Mouse (Mus musculus): ENCODE data around the gene Hsd17b7. TPM values are rescaled to one million over a fixed set of nuclear protein-coding genes. Genes with fewer than 3 reads are reported as not detected.
"Not testable (repeated sequence)": the region's sequence is repeated elsewhere in the genome, so short reads cannot be mapped to it uniquely, and the experiment has no call there.

Gene Hsd17b7
- total RNA-seq, 1 experiment, result 14.7 TPM

DNA sequence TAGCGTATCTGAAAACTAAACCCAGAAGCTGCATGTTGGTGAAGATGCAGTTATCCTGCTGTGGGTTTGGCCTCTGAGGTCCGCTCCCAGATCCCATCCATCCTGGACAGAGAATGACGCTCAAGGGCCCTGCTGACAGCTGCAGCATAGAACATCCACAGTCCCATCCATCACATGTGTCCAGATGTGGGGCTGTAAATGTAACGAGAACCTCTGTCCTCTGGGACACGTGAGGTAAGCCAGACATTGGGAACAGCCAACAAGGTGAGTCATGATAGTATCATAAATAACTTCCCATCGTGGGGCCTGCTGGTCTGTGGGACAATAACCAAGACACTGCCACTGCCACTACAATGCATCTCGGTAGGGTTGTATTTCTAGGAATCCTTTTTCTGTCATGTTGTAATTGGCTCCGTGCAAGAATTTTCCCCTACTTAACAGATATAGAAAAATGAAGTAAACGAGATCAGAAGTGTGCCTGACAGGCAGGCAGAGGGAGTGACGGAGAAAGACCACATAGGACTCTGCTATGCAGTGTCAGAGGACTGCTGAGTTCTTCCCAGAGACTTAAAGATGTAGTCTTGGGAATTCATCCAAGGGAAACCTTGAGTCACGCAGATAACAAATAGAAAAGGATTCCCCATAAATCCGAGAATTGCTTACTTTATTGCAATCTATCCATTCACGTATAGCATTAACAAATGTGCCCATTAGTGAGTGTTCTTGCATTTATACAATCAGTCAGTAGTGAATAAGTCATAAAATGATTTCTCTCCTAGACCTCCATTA, 39.6 kb upstream of the Hsd17b7 start:
- Histone ChIP-seq H3K9me3 (ENCODE audit: control insufficient read depth, insufficient read depth, low read depth, low read length) (no peaks in the 10 kb centered on the region), H3K36me3 (ENCODE audit: control insufficient read depth, insufficient read depth, low read length, poor library complexity, severe bottlenecking) (no peaks in the 10 kb centered on the region), H3K9ac (ENCODE audit: insufficient read depth, low read depth, low read length, poor library complexity, severe bottlenecking) (no peak overlapping the region), H3K4me1 (ENCODE audit: control insufficient read depth in 2 of 2, insufficient read depth in 2 of 2, low read length in 2 of 2, poor library complexity in 1 of 2) (no peaks in the 10 kb centered on the region), H3K4me3 (ENCODE audit: insufficient read depth in 1 of 2, low read depth in 1 of 2, low read length in 2 of 2, poor library complexity in 1 of 2, severe bottlenecking in 1 of 2) (no peak overlapping the region), H3K27ac (ENCODE audit: insufficient read depth, low read depth, low read length, poor library complexity, severe bottlenecking) (no peak overlapping the region)
- no peak for TF ChIP-seq ZC3H11A (IDR thresholded peaks at IDR 0.05; ENCODE audit: borderline replicate concordance, low read depth, low read length)
- no peak for TF ChIP-seq HCFC1 (IDR thresholded peaks at IDR 0.05; ENCODE audit: borderline replicate concordance, insufficient read depth, low read length)
- TF ChIP-seq MAFK (IDR thresholded peaks at IDR 0.05; ENCODE audit: insufficient read depth, low read depth, low read length), result no peak
- TF ChIP-seq ZNF384 (IDR thresholded peaks at IDR 0.05; ENCODE audit: low read depth, low read length), result no peak
- TF ChIP-seq CHD2 (IDR thresholded peaks at IDR 0.05; ENCODE audit: low read depth, low read length), result no peak
- no peak for DNase-seq (ENCODE audit: low read depth, low spot score)
- in situ Hi-C loops (cut with MboI; ENCODE audit: low sequenced_read_pairs in 2 of 2, unreplicated experiment in 2 of 2), result no loop called here

- Histone ChIP-seq H3K27ac (ENCODE audit: insufficient read depth, low read depth, low read length, poor library complexity, severe bottlenecking) (no peak overlapping the region), H3K9me3 (ENCODE audit: control insufficient read depth, insufficient read depth, low read depth, low read length) (no peaks in the 10 kb centered on the region), H3K9ac (ENCODE audit: insufficient read depth, low read depth, low read length, poor library complexity, severe bottlenecking) (no peak overlapping the region), H3K4me3 (ENCODE audit: insufficient read depth in 1 of 2, low read depth in 1 of 2, low read length in 2 of 2, poor library complexity in 1 of 2, severe bottlenecking in 1 of 2) (no peak overlapping the region), H3K36me3 (ENCODE audit: control insufficient read depth, insufficient read depth, low read length, poor library complexity, severe bottlenecking) (no peaks in the 10 kb centered on the region), H3K4me1 (ENCODE audit: control insufficient read depth in 2 of 2, insufficient read depth in 2 of 2, low read length in 2 of 2, poor library complexity in 1 of 2) (no peaks in the 10 kb centered on the region)
- DNase-seq (ENCODE audit: low read depth, low spot score), result no peak
- TF ChIP-seq ZC3H11A (IDR thresholded peaks at IDR 0.05; ENCODE audit: borderline replicate concordance, low read depth, low read length) (no peak), MAFK (IDR thresholded peaks at IDR 0.05; ENCODE audit: insufficient read depth, low read depth, low read length) (no peak), HCFC1 (IDR thresholded peaks at IDR 0.05; ENCODE audit: borderline replicate concordance, insufficient read depth, low read length) (no peak)
- in situ Hi-C loops (cut with MboI; ENCODE audit: low sequenced_read_pairs in 2 of 2, unreplicated experiment in 2 of 2), result no loop called here
Observed at GRCm38 (mm10) chr1:170006516-170006915, 37.5 kb upstream of the Hsd17b7 start.

GRCm38 (mm10) chr1:170005297-170005696, 36.3 kb upstream of the Hsd17b7 start:
- H3K4me1 ChIP-seq (ENCODE audit: control insufficient read depth in 2 of 2, insufficient read depth in 2 of 2, low read length in 2 of 2, poor library complexity in 1 of 2), result no peaks in the 10 kb centered on the region
- DNase-seq (ENCODE audit: low read depth, low spot score), result no peak
- in situ Hi-C loops (cut with MboI; ENCODE audit: low sequenced_read_pairs in 2 of 2, unreplicated experiment in 2 of 2), result no loop called here
- no peak for TF ChIP-seq ZNF384 (IDR thresholded peaks at IDR 0.05; ENCODE audit: low read depth, low read length)
- TF ChIP-seq MAFK (IDR thresholded peaks at IDR 0.05; ENCODE audit: insufficient read depth, low read depth, low read length), result no peak
- TF ChIP-seq ZC3H11A (IDR thresholded peaks at IDR 0.05; ENCODE audit: borderline replicate concordance, low read depth, low read length), result no peak
- TF ChIP-seq HCFC1 (IDR thresholded peaks at IDR 0.05; ENCODE audit: borderline replicate concordance, insufficient read depth, low read length), result no peak
- no peak for TF ChIP-seq CHD2 (IDR thresholded peaks at IDR 0.05; ENCODE audit: low read depth, low read length)
- no peak overlapping the region for H3K9ac ChIP-seq (ENCODE audit: insufficient read depth, low read depth, low read length, poor library complexity, severe bottlenecking)
- H3K36me3 ChIP-seq (ENCODE audit: control insufficient read depth, insufficient read depth, low read length, poor library complexity, severe bottlenecking), result no peaks in the 10 kb centered on the region
- H3K27ac ChIP-seq (ENCODE audit: insufficient read depth, low read depth, low read length, poor library complexity, severe bottlenecking), result no peak overlapping the region
- no peaks in the 10 kb centered on the region for H3K9me3 ChIP-seq (ENCODE audit: control insufficient read depth, insufficient read depth, low read depth, low read length)
- H3K4me3 ChIP-seq (ENCODE audit: insufficient read depth in 1 of 2, low read depth in 1 of 2, low read length in 2 of 2, poor library complexity in 1 of 2, severe bottlenecking in 1 of 2), result no peak overlapping the region

- H3K4me1 ChIP-seq (ENCODE audit: control insufficient read depth in 2 of 2, insufficient read depth in 2 of 2, low read length in 2 of 2, poor library complexity in 1 of 2); H3K9me3 ChIP-seq (ENCODE audit: control insufficient read depth, insufficient read depth, low read depth, low read length); in situ Hi-C loops (cut with MboI; ENCODE audit: low sequenced_read_pairs in 2 of 2, unreplicated experiment in 2 of 2); H3K9ac ChIP-seq (ENCODE audit: insufficient read depth, low read depth, low read length, poor library complexity, severe bottlenecking); DNase-seq (ENCODE audit: low read depth, low spot score); H3K27ac ChIP-seq (ENCODE audit: insufficient read depth, low read depth, low read length, poor library complexity, severe bottlenecking); H3K4me3 ChIP-seq (ENCODE audit: insufficient read depth in 1 of 2, low read depth in 1 of 2, low read length in 2 of 2, poor library complexity in 1 of 2, severe bottlenecking in 1 of 2); H3K36me3 ChIP-seq (ENCODE audit: control insufficient read depth, insufficient read depth, low read length, poor library complexity, severe bottlenecking): not testable (repeated sequence)
Observed at GRCm38 (mm10) chr1:169993901-169994300, 24.9 kb upstream of the Hsd17b7 start.

DNA sequence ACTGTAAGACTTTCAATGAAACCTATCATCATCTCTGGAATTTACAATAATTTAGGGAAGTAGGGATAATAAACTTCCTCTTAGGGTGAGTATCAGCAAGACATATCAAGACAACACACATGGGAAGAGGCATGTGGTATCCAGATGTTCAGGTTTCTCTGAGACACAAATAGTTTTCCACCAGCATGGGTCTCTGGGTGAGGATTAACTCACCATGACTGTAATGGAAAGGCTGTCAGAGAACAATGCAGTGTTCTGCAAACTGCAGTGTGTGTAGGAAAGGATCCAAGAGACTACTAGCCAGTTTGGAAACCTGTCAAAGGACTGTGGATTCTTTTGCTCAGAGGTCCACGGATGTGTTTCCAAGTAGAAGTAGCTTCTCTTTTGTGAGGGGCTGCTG, 17.1 kb upstream of the Hsd17b7 start:
- in situ Hi-C loops (cut with MboI; ENCODE audit: low sequenced_read_pairs in 2 of 2, unreplicated experiment in 2 of 2), result no loop called here
- no peaks in the 10 kb centered on the region for H3K9me3 ChIP-seq (ENCODE audit: control insufficient read depth, insufficient read depth, low read depth, low read length)
- H3K4me1 ChIP-seq (ENCODE audit: control insufficient read depth in 2 of 2, insufficient read depth in 2 of 2, low read length in 2 of 2, poor library complexity in 1 of 2), result no peaks in the 10 kb centered on the region
- no peak overlapping the region for H3K27ac ChIP-seq (ENCODE audit: insufficient read depth, low read depth, low read length, poor library complexity, severe bottlenecking)
- no peak for DNase-seq (ENCODE audit: low read depth, low spot score)
- TF ChIP-seq CHD2 (IDR thresholded peaks at IDR 0.05; ENCODE audit: low read depth, low read length) (no peak), ZNF384 (IDR thresholded peaks at IDR 0.05; ENCODE audit: low read depth, low read length) (no peak), HCFC1 (IDR thresholded peaks at IDR 0.05; ENCODE audit: borderline replicate concordance, insufficient read depth, low read length) (no peak)
- H3K9ac ChIP-seq (ENCODE audit: insufficient read depth, low read depth, low read length, poor library complexity, severe bottlenecking), result no peak overlapping the region
- H3K4me3 ChIP-seq (ENCODE audit: insufficient read depth in 1 of 2, low read depth in 1 of 2, low read length in 2 of 2, poor library complexity in 1 of 2, severe bottlenecking in 1 of 2), result no peak overlapping the region
- no peaks in the 10 kb centered on the region for H3K36me3 ChIP-seq (ENCODE audit: control insufficient read depth, insufficient read depth, low read length, poor library complexity, severe bottlenecking)

All from ES-E14 (cell line).